Mouse (Mus musculus): ENCODE measurements at regions not wholly inside any gene's neighbourhood (a gene's known extent, or its start where the extent isn't known, plus 50 kb on each side); places are given as distances from the start of the nearest gene placed in this dataset.

DNA sequence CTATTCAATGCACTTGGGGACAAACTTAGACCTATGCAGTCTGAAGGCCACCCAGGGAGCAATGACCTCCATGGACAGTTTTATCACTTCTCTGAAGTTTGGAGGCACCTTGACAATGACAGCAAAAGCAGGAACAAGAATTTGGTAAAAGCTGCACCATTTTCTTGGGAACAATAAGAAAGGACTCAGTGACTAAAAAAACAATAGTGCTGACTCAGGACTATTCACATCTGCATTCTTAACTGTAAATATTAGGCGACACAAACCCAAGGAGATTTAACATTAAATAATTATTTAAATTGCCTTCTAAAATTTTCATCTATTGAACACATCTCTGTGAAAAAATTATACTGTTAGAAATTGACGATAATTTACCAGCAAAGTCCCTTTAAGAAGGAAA, 356.2 kb downstream of the Nup35 start:
- DNase-seq (ENCODE audit: low spot score), result no peak

DNA sequence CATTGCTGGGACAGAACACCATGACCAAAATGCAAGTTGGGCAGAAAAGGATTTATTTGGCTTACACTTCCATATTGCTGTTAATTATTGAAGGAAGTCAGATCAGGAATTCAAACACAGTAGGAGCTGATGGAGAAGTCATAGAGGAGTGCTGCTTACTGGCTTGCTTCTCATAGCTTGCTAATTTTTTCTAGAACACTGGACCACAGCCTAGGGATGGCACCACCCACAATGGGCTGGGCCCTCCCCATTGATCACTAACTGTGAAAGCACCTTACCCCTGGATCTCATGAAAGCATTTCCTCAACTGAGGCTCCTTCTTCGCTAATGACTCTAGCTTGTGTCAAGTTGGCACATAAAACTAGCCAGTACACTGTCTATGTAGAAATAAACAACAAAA, 381.3 kb downstream of the Nup35 start:
- DNase-seq (ENCODE audit: low spot score), result no peak

DNA sequence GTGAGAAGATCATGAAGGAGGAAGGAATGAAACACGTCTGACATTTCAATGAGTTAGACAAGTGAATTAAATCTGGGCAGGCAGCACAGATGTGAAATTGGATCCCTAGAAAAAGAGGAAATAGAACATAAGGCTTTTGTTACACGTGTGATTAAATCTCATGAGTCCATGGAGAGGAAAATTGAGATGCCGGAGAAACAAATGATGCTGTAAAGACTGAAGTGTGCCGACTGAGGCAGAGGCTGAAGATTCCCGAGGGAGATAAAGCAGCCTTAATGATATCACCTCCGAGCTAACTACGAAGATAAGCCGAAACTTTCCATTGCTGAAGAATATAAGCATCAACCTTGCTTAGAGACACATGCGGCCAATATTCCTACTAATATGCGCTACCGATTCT, 390.0 kb downstream of the Nup35 start:
- DNase-seq (ENCODE audit: low spot score), result no peak

DNA sequence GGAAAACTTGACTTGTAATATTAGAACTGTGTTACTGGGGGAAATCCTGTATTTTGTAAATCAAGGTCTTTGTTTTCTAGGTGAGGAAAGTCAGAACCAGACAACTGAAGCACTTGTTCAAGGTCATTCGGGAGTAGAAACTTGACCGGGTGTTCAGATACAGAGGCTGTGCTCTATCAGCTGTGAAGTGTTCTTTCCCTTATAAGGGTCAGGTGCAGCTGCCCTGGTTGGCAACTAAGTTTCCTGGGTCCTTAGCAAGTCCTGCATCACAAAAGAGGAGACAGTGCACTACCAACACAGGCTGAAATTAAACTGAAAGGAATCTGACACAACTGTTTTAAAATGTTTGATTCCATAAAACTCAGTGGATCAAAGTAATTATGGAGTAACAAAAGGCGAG, 406.6 kb downstream of the Nup35 start:
- DNase-seq (ENCODE audit: low spot score), result no peak
